Mouse (Mus musculus): ENCODE results near the gene Map4k4.

DNA sequence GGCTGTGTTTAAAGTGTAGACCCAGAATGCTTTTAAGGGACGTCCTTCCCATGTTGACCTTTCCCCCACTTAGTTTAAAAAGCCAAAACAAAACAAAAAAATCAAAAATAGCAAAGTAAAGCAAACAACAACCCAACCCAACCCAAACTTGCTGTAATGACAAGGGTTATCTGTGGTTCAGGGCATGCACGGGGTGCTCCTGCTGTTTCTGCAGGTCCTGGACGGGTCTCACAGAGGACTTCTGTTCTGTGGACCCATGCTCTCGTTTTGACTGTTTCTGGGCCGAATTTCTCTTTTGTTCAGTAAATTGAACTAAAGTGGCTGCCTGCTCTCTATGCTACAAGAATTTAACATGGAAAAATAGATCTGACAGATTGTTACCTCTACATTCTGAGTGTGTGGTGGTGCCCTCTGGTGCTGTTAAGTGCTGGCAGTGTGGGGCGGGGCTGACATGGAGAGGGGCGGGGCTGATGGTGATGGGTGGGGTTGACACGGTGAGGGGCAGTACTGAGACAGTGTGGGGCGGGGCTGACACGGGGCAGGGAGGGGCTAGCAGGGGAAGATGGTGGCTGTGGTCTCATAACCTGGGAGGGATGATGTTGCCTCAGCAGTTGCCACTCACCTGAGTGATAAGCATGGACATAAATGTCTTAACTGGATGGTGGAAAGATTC lies 49.2 kb downstream of the Map4k4 start:
- TF ChIP-seq CTCF (IDR thresholded peaks at IDR 0.05) (peak; percentile 33; the same call in 1 of the 2 replicates), EP300 (IDR thresholded peaks at IDR 0.05) (no peak)

Data from lung, postnatal 0 days (tissue).